Mouse (Mus musculus) embryo, embryonic 11.5 days (tissue): Measurements from ENCODE around the gene Plxnc1.
A peak's percentile ranks its signal among the peaks of the same experiment; 100 is the strongest.

Experiments used
- DNase-seq: peaks from one replicate; pipeline ENCODE4 v3.0.0-alpha.2; 2012; ENCODE audit warnings: low read depth, low spot score

The Plxnc1 gene

GRCm38 (mm10) chr10:94920526-94920925, 24.1 kb downstream of the Plxnc1 start:
- DNase-seq = no peak

- DNase-seq = no peak
Measured at GRCm38 (mm10) chr10:94919960-94920359, 24.7 kb downstream of the Plxnc1 start.

GRCm38 (mm10) chr10:94919552-94919951, 25.1 kb downstream of the Plxnc1 start:
- DNase-seq = no peak

- no peak for DNase-seq
Measured at GRCm38 (mm10) chr10:94918618-94919017, 26.0 kb downstream of the Plxnc1 start.

- DNase-seq = no peak
Measured at GRCm38 (mm10) chr10:94917990-94918389, 26.6 kb downstream of the Plxnc1 start.

GRCm38 (mm10) chr10:94917354-94917753, 27.3 kb downstream of the Plxnc1 start:
- DNase-seq = no peak

GRCm38 (mm10) chr10:94916610-94917009, 28.0 kb downstream of the Plxnc1 start:
- DNase-seq = no peak

- DNase-seq = no peak
Measured at GRCm38 (mm10) chr10:94915746-94916145, 28.9 kb downstream of the Plxnc1 start.

GRCm38 (mm10) chr10:94914081-94914480, 30.6 kb downstream of the Plxnc1 start:
- no peak for DNase-seq

- no peak for DNase-seq
Measured at GRCm38 (mm10) chr10:94913336-94913739, 31.3 kb downstream of the Plxnc1 start.

- no peak for DNase-seq
Measured at GRCm38 (mm10) chr10:94912551-94912950, 32.1 kb downstream of the Plxnc1 start.

- no peak for DNase-seq
Measured at GRCm38 (mm10) chr10:94911102-94911501, 33.5 kb downstream of the Plxnc1 start.

- DNase-seq = no peak
Measured at GRCm38 (mm10) chr10:94910570-94910969, 34.1 kb downstream of the Plxnc1 start.

- no peak for DNase-seq
Measured at GRCm38 (mm10) chr10:94909789-94910188, 34.8 kb downstream of the Plxnc1 start.

GRCm38 (mm10) chr10:94908976-94909717, 35.5 kb downstream of the Plxnc1 start:
- DNase-seq = no peak

GRCm38 (mm10) chr10:94905689-94906473, 38.8 kb downstream of the Plxnc1 start:
- DNase-seq = peak; percentile 46

- DNase-seq = no peak
Measured at GRCm38 (mm10) chr10:94905219-94905618, 39.4 kb downstream of the Plxnc1 start.

GRCm38 (mm10) chr10:94896950-94897349, 47.7 kb downstream of the Plxnc1 start:
- no peak for DNase-seq

GRCm38 (mm10) chr10:94896311-94896710, 48.3 kb downstream of the Plxnc1 start:
- DNase-seq = no peak

- DNase-seq = no peak
Measured at GRCm38 (mm10) chr10:94895876-94896275, 48.8 kb downstream of the Plxnc1 start.

- DNase-seq = no peak
Measured at GRCm38 (mm10) chr10:94889735-94890134, 54.9 kb downstream of the Plxnc1 start.

- no peak for DNase-seq
Measured at GRCm38 (mm10) chr10:94883216-94883615, 61.4 kb downstream of the Plxnc1 start.

GRCm38 (mm10) chr10:94871506-94871905, 73.1 kb downstream of the Plxnc1 start:
- DNase-seq = no peak
